Mouse (Mus musculus) neural tube, embryonic 11.5 days (tissue): ENCODE measurements around the gene Theg. TPM values are rescaled to one million over a fixed set of nuclear protein-coding genes. Genes with fewer than 3 reads are reported as not detected.
A peak's percentile ranks its signal among the peaks of the same experiment; 100 is the strongest.

ENCODE experiments used
- ATAC-seq: fragments of 200-750 bp; cut with Nextera tagmentation; 2 replicates; pipeline ENCODE4 v1.8.0; 2017; ENCODE audit warnings: moderate number of reproducible peaks, mild to moderate bottlenecking, moderate TSS enrichment, moderate library complexity; ENCODE audit not compliant: insufficient read depth, low FRiP score, low TSS enrichment
- DNase-seq: peaks from one replicate; pipeline ENCODE4 v3.0.0-alpha.2; 2015; ENCODE audit warnings: low spot score
- H3K27ac ChIP-seq: fragments of 300-500 bp; sonication (generic); 2 replicates; pipeline ENCODE4 v1.5.1; 2014; ENCODE audit warnings: low read depth, mild to moderate bottlenecking, low read length
- H3K27me3 ChIP-seq: fragments of 300-500 bp; sonication (generic); 2 replicates; pipeline ENCODE4 v1.6.1; 2014; ENCODE audit warnings: mild to moderate bottlenecking, low read length, mixed read lengths; ENCODE audit not compliant: control insufficient read depth, insufficient read depth
- H3K36me3 ChIP-seq: fragments of 300-500 bp; sonication (generic); 2 replicates; pipeline ENCODE4 v1.6.1; 2014; ENCODE audit warnings: mild to moderate bottlenecking, low read length, moderate library complexity, mixed read lengths; ENCODE audit not compliant: control insufficient read depth, insufficient read depth
- H3K4me1 ChIP-seq: fragments of 300-500 bp; sonication (generic); 2 replicates; pipeline ENCODE4 v1.6.1; 2014; ENCODE audit warnings: low read length, mixed read lengths; ENCODE audit not compliant: control insufficient read depth, insufficient read depth
- H3K4me2 ChIP-seq: fragments of 300-500 bp; sonication (generic); 2 replicates; pipeline ENCODE4 v1.6.1; 2014; ENCODE audit warnings: low read depth, mild to moderate bottlenecking, moderate library complexity
- H3K4me3 ChIP-seq: fragments of 300-500 bp; sonication (generic); 2 replicates; pipeline ENCODE4 v1.5.1; 2014; ENCODE audit warnings: low read depth, low read length
- H3K9ac ChIP-seq: fragments of 300-500 bp; sonication (generic); 2 replicates; pipeline ENCODE4 v1.6.1; 2014; ENCODE audit warnings: mild to moderate bottlenecking, low read length
- H3K9me3 ChIP-seq: fragments of 300-500 bp; sonication (generic); 2 replicates; pipeline ENCODE4 v1.6.1; 2016; ENCODE audit warnings: low read length; ENCODE audit not compliant: control insufficient read depth
- WGBS: fragments of 180-500 bp; shearing (Covaris S2); extraction: QIAGEN DNeasy Blood & Tissue Kit; methylation state at CpG from one replicate; pipeline ENCODE4 v1.1.7; 2014; 5-methylcytosine and 5-hydroxymethylcytosine counted together
- polyA plus RNA-seq: library from polyadenylated mRNA; unstranded; fragments of >200 nt; fragmentation: Nextera tagmentation; extraction: Ambion mirVana; gene quantifications from 2 replicates; pipeline ENCODE4 v1.2.1, GENCODE M21; 2014

Gene Theg
- polyA plus RNA-seq, 1 experiment from 2014 or later, result not detected

GRCm38 (mm10) chr10:79585136-79585535 is 2.0 kb downstream of the Theg start:
- no peaks in the 10 kb centered on the region for H3K27me3 ChIP-seq
- H3K9me3 ChIP-seq, result no peaks in the 10 kb centered on the region
- no peak overlapping the region for H3K4me2 ChIP-seq
- ATAC-seq (no peak), DNase-seq (no peak)
- H3K27ac ChIP-seq, result no peak overlapping the region
- H3K36me3 ChIP-seq, result no peaks in the 10 kb centered on the region
- H3K4me1 ChIP-seq, result no peaks in the 10 kb centered on the region
- no peak overlapping the region for H3K4me3 ChIP-seq
- no peak overlapping the region for H3K9ac ChIP-seq
- 88% methylated on average over 6 of the region's 6 CpGs for WGBS

GRCm38 (mm10) chr10:79584426-79584825 is 2.7 kb downstream of the Theg start:
- Histone ChIP-seq H3K9ac (no peak overlapping the region), H3K4me3 (no peak overlapping the region), H3K27me3 (no peaks in the 10 kb centered on the region), H3K4me2 (no peak overlapping the region), H3K36me3 (no peaks in the 10 kb centered on the region), H3K27ac (no peak overlapping the region), H3K4me1 (no peaks in the 10 kb centered on the region), H3K9me3 (no peaks in the 10 kb centered on the region)
- WGBS, result 81% methylated on average over 9 of the region's 9 CpGs
- DNase-seq, result no peak
- ATAC-seq, result no peak

- H3K4me3 ChIP-seq, result no peak overlapping the region
- H3K4me1 ChIP-seq, result no peaks in the 10 kb centered on the region
- no peak overlapping the region for H3K9ac ChIP-seq
- no peak overlapping the region for H3K27ac ChIP-seq
- DNase-seq, result no peak
- no peak for ATAC-seq
- no peaks in the 10 kb centered on the region for H3K36me3 ChIP-seq
- H3K9me3 ChIP-seq, result no peaks in the 10 kb centered on the region
- 73% methylated on average over 7 of the region's 7 CpGs for WGBS
- H3K4me2 ChIP-seq, result no peak overlapping the region
- no peaks in the 10 kb centered on the region for H3K27me3 ChIP-seq
Measured at GRCm38 (mm10) chr10:79584021-79584420, 3.1 kb downstream of the Theg start.

- no peak overlapping the region for H3K9ac ChIP-seq
- ATAC-seq, result no peak
- no peak for DNase-seq
- no peaks in the 10 kb centered on the region for H3K36me3 ChIP-seq
- H3K27ac ChIP-seq, result no peak overlapping the region
- H3K4me2 ChIP-seq, result no peak overlapping the region
- H3K27me3 ChIP-seq, result no peaks in the 10 kb centered on the region
- no peaks in the 10 kb centered on the region for H3K4me1 ChIP-seq
- H3K9me3 ChIP-seq, result no peaks in the 10 kb centered on the region
- WGBS, result 86% methylated on average over 8 of the region's 8 CpGs
- H3K4me3 ChIP-seq, result no peak overlapping the region
Measured at GRCm38 (mm10) chr10:79581501-79581900, 5.6 kb downstream of the Theg start.

- Histone ChIP-seq H3K4me3 (no peak overlapping the region), H3K36me3 (no peaks in the 10 kb centered on the region), H3K9ac (no peak overlapping the region), H3K27me3 (no peaks in the 10 kb centered on the region), H3K27ac (no peak overlapping the region), H3K4me2 (no peak overlapping the region), H3K4me1 (no peaks in the 10 kb centered on the region), H3K9me3 (no peaks in the 10 kb centered on the region)
- ATAC-seq (no peak), DNase-seq (peak; percentile 70)
- 35% methylated on average over 6 of the region's 6 CpGs for WGBS
Measured at GRCm38 (mm10) chr10:79580811-79581210, 6.3 kb downstream of the Theg start.

- WGBS, result 70% methylated on average over 7 of the region's 7 CpGs
- Histone ChIP-seq H3K4me2 (no peak overlapping the region), H3K4me3 (no peak overlapping the region), H3K27ac (no peak overlapping the region), H3K27me3 (no peaks in the 10 kb centered on the region), H3K9me3 (no peaks in the 10 kb centered on the region), H3K4me1 (no peaks in the 10 kb centered on the region), H3K36me3 (no peaks in the 10 kb centered on the region), H3K9ac (no peak overlapping the region)
- DNase-seq, result no peak
- ATAC-seq, result no peak
Measured at GRCm38 (mm10) chr10:79580356-79580755, 6.8 kb downstream of the Theg start.

GRCm38 (mm10) chr10:79579781-79580180 is 7.3 kb downstream of the Theg start:
- no peaks in the 10 kb centered on the region for H3K4me1 ChIP-seq
- H3K27ac ChIP-seq, result no peak overlapping the region
- WGBS, result 84% methylated on average over 12 of the region's 12 CpGs
- H3K27me3 ChIP-seq, result no peaks in the 10 kb centered on the region
- no peak for ATAC-seq
- DNase-seq, result no peak
- H3K36me3 ChIP-seq, result no peaks in the 10 kb centered on the region
- H3K4me2 ChIP-seq, result no peak overlapping the region
- H3K4me3 ChIP-seq, result no peak overlapping the region
- no peak overlapping the region for H3K9ac ChIP-seq
- H3K9me3 ChIP-seq, result no peaks in the 10 kb centered on the region

- H3K4me1 ChIP-seq, result no peaks in the 10 kb centered on the region
- no peak overlapping the region for H3K27ac ChIP-seq
- no peak overlapping the region for H3K9ac ChIP-seq
- no peaks in the 10 kb centered on the region for H3K9me3 ChIP-seq
- WGBS, result 86% methylated on average over 7 of the region's 7 CpGs
- no peaks in the 10 kb centered on the region for H3K27me3 ChIP-seq
- H3K4me2 ChIP-seq, result no peak overlapping the region
- ATAC-seq (no peak), DNase-seq (no peak)
- H3K36me3 ChIP-seq, result no peaks in the 10 kb centered on the region
- H3K4me3 ChIP-seq, result no peak overlapping the region
Measured at GRCm38 (mm10) chr10:79578891-79579290, 8.2 kb downstream of the Theg start.

GRCm38 (mm10) chr10:79578276-79578675 is 8.9 kb downstream of the Theg start:
- WGBS, result 64% methylated on average over 9 of the region's 9 CpGs
- no peak overlapping the region for H3K9ac ChIP-seq
- no peak overlapping the region for H3K27ac ChIP-seq
- ATAC-seq, result no peak
- H3K27me3 ChIP-seq, result no peaks in the 10 kb centered on the region
- H3K36me3 ChIP-seq, result no peaks in the 10 kb centered on the region
- H3K4me1 ChIP-seq, result no peaks in the 10 kb centered on the region
- DNase-seq, result no peak
- H3K9me3 ChIP-seq, result no peaks in the 10 kb centered on the region
- H3K4me2 ChIP-seq, result no peak overlapping the region
- H3K4me3 ChIP-seq, result no peak overlapping the region
